Mouse (Mus musculus) liver, adult 2 months (tissue): ENCODE data around the gene Thsd7b.

Source experiments
- CTCF ChIP-seq: fragments of 200-500 bp; IDR thresholded peaks from 2 replicates; pipeline ENCODE4 v1.5.1; 2011; ENCODE audit warnings: low read depth, low read length, control low read depth
- POLR2A ChIP-seq: fragments of 200-500 bp; IDR thresholded peaks from 2 replicates; pipeline ENCODE4 v1.6.1; 2011; ENCODE audit warnings: low read length, control low read depth; ENCODE audit not compliant: insufficient read depth; ENCODE audit errors: extremely low read depth

GRCm38 (mm10) chr1:129595447-129595846 is 322.3 kb downstream of the Thsd7b start:
- no peak for TF ChIP-seq CTCF
- TF ChIP-seq POLR2A = no peak
